Mouse (Mus musculus): ENCODE data around the gene Dapk2. TPM values are rescaled to one million over a fixed set of nuclear protein-coding genes. Genes with fewer than 3 reads are reported as not detected.

Gene Dapk2
- polyA plus RNA-seq, 1 experiment from 2014 or later: 2.7 TPM

GRCm38 (mm10) chr9:66154013-66154412 is 4.0 kb upstream of the Dapk2 start:
- WGBS: 93% methylated on average over 9 of the region's 9 CpGs
- ATAC-seq (ENCODE audit: low FRiP score) (no peak), DNase-seq (ENCODE audit: low spot score) (no peak)
- no peak overlapping the region for H3K4me2 ChIP-seq (replicated peaks; ENCODE audit: low read depth, low read length)
- H3K36me3 ChIP-seq (ENCODE audit: control insufficient read depth, insufficient read depth, low read length): no peaks in the 10 kb centered on the region
- 0 out of 2 replicates have a peak, but pooled peaks cover 5% of the 10 kb centered on the region for H3K4me1 ChIP-seq (replicated peaks; ENCODE audit: control insufficient read depth, insufficient read depth, low read length)
- H3K4me3 ChIP-seq (ENCODE audit: low read depth, low read length): no peak overlapping the region
- no peaks in the 10 kb centered on the region for H3K9me3 ChIP-seq (ENCODE audit: control insufficient read depth, low read length)
- no peak overlapping the region for H3K9ac ChIP-seq (ENCODE audit: low read depth, low read length)
- no peak overlapping the region for H3K27ac ChIP-seq (ENCODE audit: low read depth, low read length)
- peaks cover 12% of the 10 kb centered on the region for H3K27me3 ChIP-seq (ENCODE audit: control insufficient read depth, insufficient read depth, low read length)

- no peaks in the 10 kb centered on the region for H3K9me3 ChIP-seq (ENCODE audit: control insufficient read depth, low read length)
- H3K4me2 ChIP-seq (replicated peaks; ENCODE audit: low read depth, low read length): no peak overlapping the region
- 76% methylated on average over 1 of the region's 1 CpGs for WGBS
- peaks cover 12% of the 10 kb centered on the region for H3K27me3 ChIP-seq (ENCODE audit: control insufficient read depth, insufficient read depth, low read length)
- no peaks in the 10 kb centered on the region for H3K36me3 ChIP-seq (ENCODE audit: control insufficient read depth, insufficient read depth, low read length)
- 0 out of 2 replicates have a peak, but pooled peaks cover 5% of the 10 kb centered on the region for H3K4me1 ChIP-seq (replicated peaks; ENCODE audit: control insufficient read depth, insufficient read depth, low read length)
- DNase-seq (ENCODE audit: low spot score) (no peak), ATAC-seq (ENCODE audit: low FRiP score) (no peak)
- no peak overlapping the region for H3K4me3 ChIP-seq (ENCODE audit: low read depth, low read length)
- H3K9ac ChIP-seq (ENCODE audit: low read depth, low read length): no peak overlapping the region
- H3K27ac ChIP-seq (ENCODE audit: low read depth, low read length): no peak overlapping the region
Measured at GRCm38 (mm10) chr9:66155534-66155933, 2.5 kb upstream of the Dapk2 start.

- no peak for ATAC-seq (ENCODE audit: low FRiP score)
- Histone ChIP-seq H3K27me3 (ENCODE audit: control insufficient read depth, insufficient read depth, low read length) (peaks cover 12% of the 10 kb centered on the region), H3K4me3 (ENCODE audit: low read depth, low read length) (no peak overlapping the region), H3K4me1 (replicated peaks; ENCODE audit: control insufficient read depth, insufficient read depth, low read length) (0 out of 2 replicates have a peak, but pooled peaks cover 5% of the 10 kb centered on the region), H3K9ac (ENCODE audit: low read depth, low read length) (no peak overlapping the region), H3K4me2 (replicated peaks; ENCODE audit: low read depth, low read length) (no peak overlapping the region), H3K9me3 (ENCODE audit: control insufficient read depth, low read length) (no peaks in the 10 kb centered on the region), H3K36me3 (ENCODE audit: control insufficient read depth, insufficient read depth, low read length) (no peaks in the 10 kb centered on the region), H3K27ac (ENCODE audit: low read depth, low read length) (no peak overlapping the region)
- WGBS: 80% methylated on average over 6 of the region's 6 CpGs
- no peak for DNase-seq (ENCODE audit: low spot score)
Measured at GRCm38 (mm10) chr9:66158885-66159430, 935 bp downstream of the Dapk2 start.

- no peak for DNase-seq (ENCODE audit: low spot score)
- Histone ChIP-seq H3K9ac (ENCODE audit: low read depth, low read length) (no peak overlapping the region), H3K4me1 (replicated peaks; ENCODE audit: control insufficient read depth, insufficient read depth, low read length) (0 out of 2 replicates have a peak, but pooled peaks cover 5% of the 10 kb centered on the region), H3K27me3 (ENCODE audit: control insufficient read depth, insufficient read depth, low read length) (peaks cover 12% of the 10 kb centered on the region), H3K9me3 (ENCODE audit: control insufficient read depth, low read length) (no peaks in the 10 kb centered on the region), H3K4me2 (replicated peaks; ENCODE audit: low read depth, low read length) (no peak overlapping the region), H3K27ac (ENCODE audit: low read depth, low read length) (no peak overlapping the region), H3K36me3 (ENCODE audit: control insufficient read depth, insufficient read depth, low read length) (no peaks in the 10 kb centered on the region), H3K4me3 (ENCODE audit: low read depth, low read length) (no peak overlapping the region)
- 90% methylated on average over 2 of the region's 2 CpGs for WGBS
- no peak for ATAC-seq (ENCODE audit: low FRiP score)
Measured at GRCm38 (mm10) chr9:66160155-66160554, 2.1 kb downstream of the Dapk2 start.

GRCm38 (mm10) chr9:66162995-66163394 is 5.0 kb downstream of the Dapk2 start:
- ATAC-seq (ENCODE audit: low FRiP score) (no peak), DNase-seq (ENCODE audit: low spot score) (no peak)
- Histone ChIP-seq H3K9ac (ENCODE audit: low read depth, low read length) (no peak overlapping the region), H3K4me3 (ENCODE audit: low read depth, low read length) (no peak overlapping the region), H3K36me3 (ENCODE audit: control insufficient read depth, insufficient read depth, low read length) (no peaks in the 10 kb centered on the region), H3K27me3 (ENCODE audit: control insufficient read depth, insufficient read depth, low read length) (peaks cover 6% of the 10 kb centered on the region), H3K4me1 (replicated peaks; ENCODE audit: control insufficient read depth, insufficient read depth, low read length) (0 out of 2 replicates have a peak, but pooled peaks cover 3% of the 10 kb centered on the region), H3K27ac (ENCODE audit: low read depth, low read length) (no peak overlapping the region), H3K9me3 (ENCODE audit: control insufficient read depth, low read length) (no peaks in the 10 kb centered on the region), H3K4me2 (replicated peaks; ENCODE audit: low read depth, low read length) (no peak overlapping the region)
- 84% methylated on average over 9 of the region's 9 CpGs for WGBS

GRCm38 (mm10) chr9:66167222-66167621 is 9.2 kb downstream of the Dapk2 start:
- WGBS: 90% methylated on average over 5 of the region's 5 CpGs
- H3K9me3 ChIP-seq (ENCODE audit: control insufficient read depth, low read length): no peaks in the 10 kb centered on the region
- H3K9ac ChIP-seq (ENCODE audit: low read depth, low read length): no peak overlapping the region
- no peak overlapping the region for H3K4me3 ChIP-seq (ENCODE audit: low read depth, low read length)
- 0 out of 2 replicates have a peak, but pooled peaks cover 2% of the 10 kb centered on the region for H3K4me1 ChIP-seq (replicated peaks; ENCODE audit: control insufficient read depth, insufficient read depth, low read length)
- H3K27ac ChIP-seq (ENCODE audit: low read depth, low read length): no peak overlapping the region
- no peak overlapping the region for H3K4me2 ChIP-seq (replicated peaks; ENCODE audit: low read depth, low read length)
- ATAC-seq (ENCODE audit: low FRiP score) (no peak), DNase-seq (ENCODE audit: low spot score) (no peak)
- no peaks in the 10 kb centered on the region for H3K27me3 ChIP-seq (ENCODE audit: control insufficient read depth, insufficient read depth, low read length)
- no peaks in the 10 kb centered on the region for H3K36me3 ChIP-seq (ENCODE audit: control insufficient read depth, insufficient read depth, low read length)

GRCm38 (mm10) chr9:66168233-66168632 is 10.2 kb downstream of the Dapk2 start:
- no peaks in the 10 kb centered on the region for H3K9me3 ChIP-seq (ENCODE audit: control insufficient read depth, low read length)
- H3K4me2 ChIP-seq (replicated peaks; ENCODE audit: low read depth, low read length): no peak overlapping the region
- 0 out of 2 replicates have a peak, but pooled peaks cover 2% of the 10 kb centered on the region for H3K4me1 ChIP-seq (replicated peaks; ENCODE audit: control insufficient read depth, insufficient read depth, low read length)
- WGBS: 18% methylated on average over 1 of the region's 1 CpGs
- H3K4me3 ChIP-seq (ENCODE audit: low read depth, low read length): no peak overlapping the region
- ATAC-seq (ENCODE audit: low FRiP score): no peak
- DNase-seq (ENCODE audit: low spot score): no peak
- no peaks in the 10 kb centered on the region for H3K27me3 ChIP-seq (ENCODE audit: control insufficient read depth, insufficient read depth, low read length)
- no peak overlapping the region for H3K9ac ChIP-seq (ENCODE audit: low read depth, low read length)
- no peak overlapping the region for H3K27ac ChIP-seq (ENCODE audit: low read depth, low read length)
- H3K36me3 ChIP-seq (ENCODE audit: control insufficient read depth, insufficient read depth, low read length): no peaks in the 10 kb centered on the region

GRCm38 (mm10) chr9:66170506-66170905 is 12.5 kb downstream of the Dapk2 start:
- Histone ChIP-seq H3K4me3 (ENCODE audit: low read depth, low read length) (no peak overlapping the region), H3K36me3 (ENCODE audit: control insufficient read depth, insufficient read depth, low read length) (no peaks in the 10 kb centered on the region), H3K4me2 (replicated peaks; ENCODE audit: low read depth, low read length) (no peak overlapping the region), H3K9me3 (ENCODE audit: control insufficient read depth, low read length) (no peaks in the 10 kb centered on the region), H3K9ac (ENCODE audit: low read depth, low read length) (no peak overlapping the region), H3K27me3 (ENCODE audit: control insufficient read depth, insufficient read depth, low read length) (no peaks in the 10 kb centered on the region), H3K4me1 (replicated peaks; ENCODE audit: control insufficient read depth, insufficient read depth, low read length) (0 out of 2 replicates have a peak, but pooled peaks cover 2% of the 10 kb centered on the region), H3K27ac (ENCODE audit: low read depth, low read length) (peak overlapping the region; percentile 34; the same call in 1 of the 2 replicates)
- whole genome bisulfite sequencing: 11% methylated on average over 5 of the region's 5 CpGs
- peak; percentile 64 for DNase-seq (ENCODE audit: low spot score)
- peak; percentile 90 for ATAC-seq (ENCODE audit: low FRiP score)

- 62% methylated on average over 12 of the region's 12 CpGs for WGBS
- 0 out of 2 replicates have a peak, but pooled peaks cover 2% of the 10 kb centered on the region for H3K4me1 ChIP-seq (replicated peaks; ENCODE audit: control insufficient read depth, insufficient read depth, low read length)
Measured at GRCm38 (mm10) chr9:66171275-66171921, 13.4 kb downstream of the Dapk2 start.

More at GRCm38 (mm10) chr9:66171275-66171921, 13.4 kb downstream of the Dapk2 start:
- DNase-seq (ENCODE audit: low spot score) (no peak), ATAC-seq (ENCODE audit: low FRiP score) (no peak)
- Histone ChIP-seq H3K4me2 (replicated peaks; ENCODE audit: low read depth, low read length) (no peak overlapping the region), H3K9me3 (ENCODE audit: control insufficient read depth, low read length) (no peaks in the 10 kb centered on the region), H3K4me3 (ENCODE audit: low read depth, low read length) (no peak overlapping the region), H3K36me3 (ENCODE audit: control insufficient read depth, insufficient read depth, low read length) (no peaks in the 10 kb centered on the region), H3K27me3 (ENCODE audit: control insufficient read depth, insufficient read depth, low read length) (no peaks in the 10 kb centered on the region), H3K27ac (ENCODE audit: low read depth, low read length) (no peak overlapping the region), H3K9ac (ENCODE audit: low read depth, low read length) (no peak overlapping the region)

Data from hindbrain, embryonic 11.5 days (tissue).